Mouse (Mus musculus): Measurements from ENCODE around the gene Bud23. TPM values are rescaled to one million over a fixed set of nuclear protein-coding genes. Genes with fewer than 3 reads are reported as not detected.

Gene Bud23
- polyA plus RNA-seq, 1 experiment from 2014 or later = 115 TPM

Other genes starting within 250 kb of the Bud23 start
- not detected in 2 replicates for gene Tmem270, start 158.2 kb downstream of the Bud23 start, polyA plus RNA-seq (2015; fragmentation: Nextera tagmentation; extraction: Ambion mirVana)
- gene Cldn13, start 149.4 kb downstream of the Bud23 start, polyA plus RNA-seq (2015; fragmentation: Nextera tagmentation; extraction: Ambion mirVana) = 0.16 TPM in 1 of 2 replicates, not detected in the other
- 20.1 and 20.4 TPM in 2 replicates for gene Mettl27, start 132.6 kb downstream of the Bud23 start, polyA plus RNA-seq (2015; fragmentation: Nextera tagmentation; extraction: Ambion mirVana)
- gene Cldn4, start 118.0 kb downstream of the Bud23 start, polyA plus RNA-seq (2015; fragmentation: Nextera tagmentation; extraction: Ambion mirVana) = 40.7 and 52.1 TPM in 2 replicates
- 39.7 and 50.9 TPM in 2 replicates for gene Cldn3, start 78.7 kb downstream of the Bud23 start, polyA plus RNA-seq (2015; fragmentation: Nextera tagmentation; extraction: Ambion mirVana)
- gene Abhd11, start 55.8 kb downstream of the Bud23 start, polyA plus RNA-seq (2015; fragmentation: Nextera tagmentation; extraction: Ambion mirVana) = 66.0 and 68.9 TPM in 2 replicates
- gene Stx1a, start 41.5 kb downstream of the Bud23 start, polyA plus RNA-seq (2015; fragmentation: Nextera tagmentation; extraction: Ambion mirVana) = 16.2 and 19.7 TPM in 2 replicates
- gene Dnajc30, start 757 bp downstream of the Bud23 start, polyA plus RNA-seq (2015; fragmentation: Nextera tagmentation; extraction: Ambion mirVana) = 32.9 and 36.3 TPM in 2 replicates
- gene Vps37d, start 13.3 kb upstream of the Bud23 start, polyA plus RNA-seq (2015; fragmentation: Nextera tagmentation; extraction: Ambion mirVana) = 12.6 and 12.9 TPM in 2 replicates
- 0.80 and 1.4 TPM in 2 replicates for gene Mlxipl, start 24.9 kb upstream of the Bud23 start, polyA plus RNA-seq (2015; fragmentation: Nextera tagmentation; extraction: Ambion mirVana)
- gene Tbl2, start 84.7 kb upstream of the Bud23 start, polyA plus RNA-seq (2015; fragmentation: Nextera tagmentation; extraction: Ambion mirVana) = 25.9 and 28.3 TPM in 2 replicates
- gene Bcl7b, start 103.3 kb upstream of the Bud23 start, polyA plus RNA-seq (2015; fragmentation: Nextera tagmentation; extraction: Ambion mirVana) = 48.9 and 51.2 TPM in 2 replicates
- 36.2 and 42.4 TPM in 2 replicates for gene Baz1b, start 122.3 kb upstream of the Bud23 start, polyA plus RNA-seq (2015; fragmentation: Nextera tagmentation; extraction: Ambion mirVana)
- 16.0 and 16.2 TPM in 2 replicates for gene Fzd9, start 186.3 kb upstream of the Bud23 start, polyA plus RNA-seq (2015; fragmentation: Nextera tagmentation; extraction: Ambion mirVana)

All from embryonic facial prominence, embryonic 15.5 days (tissue).